Mouse (Mus musculus) c-Kit-negative CD71-positive TER-119-positive erythroid progenitor cells, embryonic 14.5 days (primary cell): ENCODE measurements around the gene Hspb1.

Experiments
- DNase-seq: peaks from one replicate; pipeline ENCODE4 v3.0.0-alpha.2; 2013; ENCODE audit warnings: low read depth, low spot score

Hspb1 gene

DNA sequence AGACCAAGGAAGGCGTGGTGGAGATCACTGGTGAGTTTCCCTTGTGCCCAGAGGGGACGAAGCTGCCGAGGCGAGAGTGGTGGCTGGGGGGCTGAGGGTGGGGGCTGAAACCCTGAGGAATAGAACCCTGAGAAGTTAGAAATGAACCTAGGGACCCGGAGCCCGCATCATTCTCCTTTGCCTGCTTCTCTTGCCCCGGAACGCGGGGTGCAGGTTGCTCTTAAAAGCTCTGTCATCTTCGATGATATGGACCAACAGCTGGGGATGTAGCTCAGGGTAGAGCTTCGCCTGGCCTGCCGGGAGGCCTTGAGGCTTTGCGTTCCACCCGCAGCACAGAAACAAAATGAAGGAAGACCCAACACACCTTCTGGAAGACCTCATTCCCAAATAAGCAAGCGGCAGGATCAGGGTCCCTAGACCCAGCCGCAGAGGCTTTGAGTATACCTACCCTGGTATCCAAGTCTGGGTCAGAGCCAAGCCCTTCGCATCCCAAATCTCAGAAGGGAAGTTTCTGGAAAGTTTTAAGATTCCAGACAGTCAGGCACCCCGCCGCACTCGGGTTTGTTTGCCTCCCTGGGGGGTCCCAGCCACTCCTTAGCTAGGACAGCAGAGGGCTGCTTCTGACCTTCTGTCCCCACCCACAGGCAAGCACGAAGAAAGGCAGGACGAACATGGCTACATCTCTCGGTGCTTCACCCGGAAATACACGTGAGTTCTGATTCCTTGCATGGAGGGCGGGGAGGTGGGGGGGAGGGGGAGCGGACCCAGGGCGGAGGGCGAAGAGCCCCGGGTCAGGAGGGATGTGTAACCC lies 891 bp downstream of the Hspb1 start:
- no peak for DNase-seq

- DNase-seq = no peak
Measured at GRCm38 (mm10) chr5:135890323-135890722, 2.6 kb downstream of the Hspb1 start.

DNA sequence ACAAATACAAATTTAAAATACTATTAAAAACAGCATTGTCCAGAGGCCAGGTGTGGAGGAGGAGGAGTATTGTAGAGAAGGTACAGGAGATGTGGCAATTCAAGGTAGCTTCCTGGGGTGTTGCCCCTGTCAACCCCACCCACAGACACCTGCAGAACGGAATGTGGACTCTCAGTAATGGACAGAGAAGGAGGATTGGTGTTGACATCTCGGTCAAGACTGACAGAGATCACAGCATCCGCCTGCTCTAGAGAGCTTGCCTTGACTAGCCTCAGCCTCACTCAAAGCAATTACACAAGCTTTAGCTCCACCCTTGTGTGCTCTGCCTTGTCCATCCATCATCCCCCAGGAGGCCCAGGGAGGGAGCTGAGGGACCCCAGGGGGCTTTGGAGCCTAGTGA lies 3.2 kb downstream of the Hspb1 start:
- no peak for DNase-seq

- no peak for DNase-seq
Measured at GRCm38 (mm10) chr5:135892589-135893351, 5.1 kb downstream of the Hspb1 start.

DNA sequence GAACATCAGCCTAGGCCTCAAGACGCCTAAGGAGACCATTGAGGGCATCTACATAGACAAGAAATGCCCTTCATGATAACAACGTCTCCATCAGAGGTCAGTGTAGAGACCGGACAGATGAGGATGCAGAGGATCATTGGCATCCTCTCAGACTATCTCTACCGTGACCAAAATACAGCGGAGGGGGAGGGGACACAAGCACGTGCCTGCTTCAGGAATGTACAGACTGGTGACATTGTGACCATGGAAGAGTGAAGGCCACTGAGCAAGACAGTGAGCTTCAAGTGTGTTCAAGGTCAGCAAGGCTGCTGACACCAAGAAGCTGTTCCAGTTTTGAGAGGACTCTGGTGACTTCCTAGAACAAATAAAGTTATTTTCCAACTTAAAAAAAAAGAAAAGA lies 7.2 kb downstream of the Hspb1 start:
- DNase-seq = no peak

GRCm38 (mm10) chr5:135898028-135898427 lies 10.3 kb downstream of the Hspb1 start:
- peak; percentile 43 for DNase-seq

- no peak for DNase-seq
Measured at GRCm38 (mm10) chr5:135898995-135899394, 11.3 kb downstream of the Hspb1 start.

- DNase-seq = no peak
Measured at GRCm38 (mm10) chr5:135899833-135900232, 12.1 kb downstream of the Hspb1 start.

- no peak for DNase-seq
Measured at GRCm38 (mm10) chr5:135900701-135901100, 13.0 kb downstream of the Hspb1 start.

DNA sequence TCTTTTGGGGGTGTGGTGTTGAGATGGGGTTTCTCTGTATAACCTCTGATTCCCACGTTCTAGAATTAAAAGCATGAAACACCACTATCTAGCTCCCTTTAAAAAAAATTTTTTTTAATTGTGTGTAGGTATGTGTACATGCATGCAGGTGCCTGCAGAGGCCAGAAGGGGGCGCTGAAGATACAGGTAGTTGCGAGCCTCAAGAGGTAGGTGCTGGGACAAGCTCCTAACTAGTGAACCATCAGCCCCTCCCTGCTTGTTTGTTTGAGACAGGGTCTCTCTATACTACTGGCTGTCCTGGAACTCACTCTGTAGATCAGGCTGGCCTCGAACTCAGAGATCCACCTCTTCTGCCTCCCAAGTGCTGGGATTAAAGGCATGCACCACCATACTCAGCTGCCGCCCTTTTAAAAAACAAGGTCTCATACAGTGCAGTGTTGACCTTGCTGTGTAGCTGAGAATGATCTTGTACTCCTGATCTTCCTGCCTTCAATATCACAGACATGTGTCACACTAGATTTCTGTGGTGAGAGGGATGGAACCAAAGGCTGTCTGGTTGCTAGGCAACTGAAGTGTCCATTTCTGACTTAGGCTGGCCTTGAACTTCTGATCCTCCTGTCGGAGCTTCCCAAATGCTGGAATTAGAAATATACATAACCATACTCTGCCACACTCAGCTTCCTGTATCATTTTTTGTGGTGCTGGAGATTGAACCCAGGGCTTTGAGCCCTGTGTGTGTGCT lies 13.8 kb downstream of the Hspb1 start:
- peak; percentile 50 for DNase-seq

GRCm38 (mm10) chr5:135903058-135903457 lies 15.3 kb downstream of the Hspb1 start:
- DNase-seq = no peak

DNA sequence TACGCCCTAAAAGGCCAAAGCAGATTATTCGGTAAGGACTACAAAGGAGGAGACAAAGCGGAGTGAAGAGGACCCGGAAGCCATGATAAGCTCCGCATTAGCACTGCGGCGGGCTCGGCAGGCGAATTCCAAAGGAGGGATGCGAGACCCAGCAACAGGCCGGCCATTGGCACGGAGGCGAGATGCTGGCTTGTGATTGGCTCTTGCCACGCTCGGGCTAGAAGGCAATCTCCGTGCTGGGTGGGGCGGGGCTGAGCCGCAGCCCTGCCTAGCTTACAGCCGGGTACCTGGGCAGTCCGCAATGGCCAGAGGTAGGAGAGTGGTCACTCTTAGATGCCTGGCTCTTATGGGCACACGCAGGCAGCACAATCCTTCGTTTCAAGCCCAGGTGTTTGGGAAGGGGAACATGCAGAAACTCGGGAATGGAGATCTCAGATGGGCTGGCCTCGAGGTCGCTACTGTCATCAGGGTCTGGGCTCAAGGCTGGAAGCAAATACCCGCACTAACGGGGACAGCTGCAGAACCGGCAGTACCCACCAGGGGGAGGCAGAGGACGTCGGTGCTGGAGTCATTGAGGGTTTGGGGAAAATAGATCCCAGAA lies 15.9 kb downstream of the Hspb1 start:
- peak; percentile 42 for DNase-seq

DNA sequence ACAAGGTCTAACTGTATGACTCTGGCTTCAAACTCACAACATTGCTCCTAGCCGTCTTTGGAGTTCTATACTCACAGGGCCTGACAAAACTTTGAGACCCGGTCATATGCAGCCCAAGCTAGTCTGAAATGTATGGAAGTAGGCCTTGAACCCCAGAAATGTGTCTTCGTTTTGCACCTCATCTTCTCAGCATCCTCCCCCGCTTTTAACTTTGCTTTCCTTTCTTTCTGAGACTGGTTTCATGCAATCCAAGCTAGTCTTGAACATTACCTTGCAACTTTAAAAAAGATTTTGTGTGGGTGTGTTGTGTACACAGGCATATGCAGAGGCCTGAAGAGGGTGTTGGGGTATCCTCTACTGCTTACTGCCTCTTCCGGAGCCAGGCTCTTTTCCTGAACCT lies 16.5 kb downstream of the Hspb1 start:
- DNase-seq = no peak

- no peak for DNase-seq
Measured at GRCm38 (mm10) chr5:135905320-135906225, 17.9 kb downstream of the Hspb1 start.

- no peak for DNase-seq
Measured at GRCm38 (mm10) chr5:135906846-135907245, 19.1 kb downstream of the Hspb1 start.

- no peak for DNase-seq
Measured at GRCm38 (mm10) chr5:135907256-135907655, 19.5 kb downstream of the Hspb1 start.

DNA sequence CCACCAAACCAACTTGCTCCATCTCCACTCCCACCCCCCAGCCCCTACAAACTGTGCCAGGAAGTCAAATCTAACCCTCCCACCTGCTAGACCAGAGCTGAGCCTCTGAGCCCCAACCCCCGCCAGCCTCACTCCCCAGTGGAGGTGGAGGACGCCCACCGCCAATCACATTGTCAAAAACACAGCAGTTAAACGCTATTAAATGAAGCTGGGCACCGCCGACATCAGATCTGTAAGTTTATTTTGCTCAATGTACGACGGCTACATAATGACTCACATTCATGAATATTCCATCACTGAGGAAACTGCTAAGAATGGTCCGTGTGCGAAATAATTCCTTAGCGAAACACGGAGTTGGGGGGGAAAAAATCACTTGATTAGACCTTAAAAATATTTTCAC lies 20.5 kb downstream of the Hspb1 start:
- no peak for DNase-seq

GRCm38 (mm10) chr5:135908989-135909388 lies 21.3 kb downstream of the Hspb1 start:
- no peak for DNase-seq

DNA sequence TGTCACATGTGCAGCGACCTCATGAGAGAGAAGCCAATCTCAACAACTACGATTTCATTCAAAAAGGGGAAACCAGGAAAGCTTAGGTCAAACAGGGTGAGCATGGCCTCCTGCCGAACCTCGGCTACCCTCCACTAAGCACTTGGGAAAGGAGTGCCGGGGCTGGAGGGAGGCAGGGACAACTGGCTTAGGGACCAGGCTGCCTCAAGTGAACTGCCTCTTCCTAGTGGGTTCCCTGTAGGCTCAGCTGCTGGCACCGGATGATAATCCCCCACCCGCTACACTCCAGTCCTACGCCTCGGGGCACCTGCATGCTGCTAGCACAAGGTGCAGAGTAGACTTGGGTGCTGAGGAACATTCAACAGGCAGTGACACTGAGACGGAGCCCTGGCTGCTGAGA lies 21.9 kb downstream of the Hspb1 start:
- DNase-seq = no peak

GRCm38 (mm10) chr5:135910813-135911212 lies 23.1 kb downstream of the Hspb1 start:
- no peak for DNase-seq
